ENCODE assay signal across 8 mouse cellular contexts in the genomic region with DNA sequence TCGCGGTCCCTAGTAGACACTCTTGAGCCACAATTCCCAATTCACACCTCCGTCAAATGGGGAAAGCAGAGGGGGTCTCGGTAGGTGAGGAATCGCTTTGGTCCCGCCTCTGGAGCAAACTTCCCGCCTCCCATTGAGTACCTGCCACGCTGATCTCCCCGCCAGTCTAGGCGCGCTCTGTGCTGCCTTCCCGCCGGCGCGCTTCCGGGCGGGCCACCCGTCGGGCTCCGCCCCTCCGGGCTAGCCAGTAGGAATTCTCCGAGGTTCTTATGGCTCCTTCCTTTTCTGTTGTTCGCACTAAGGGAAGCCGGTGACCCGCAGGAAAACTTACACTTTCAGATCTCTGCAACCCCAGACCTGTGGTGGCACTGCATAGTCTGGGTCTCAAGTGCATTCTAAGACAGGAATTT. TPM values are rescaled to one million over a fixed set of nuclear protein-coding genes. Genes with fewer than 3 reads are reported as not detected.
A peak's percentile ranks its signal among the peaks of the same experiment; 100 is the strongest.
DNase-seq lines count a peak whose midpoint lies in the region; ATAC-seq and TF ChIP-seq lines count a peak whose summit lies in the region.

Gene Pidd1 (minus strand): TSS at position 198 of the 410 bp plus-strand sequence.

- DNase-seq in right cerebral cortex, postnatal 10 days (ENCODE audit: low spot score in 2 of 2) = peak; percentile 52 to 55
- no peak for DNase-seq in right cerebral cortex, adult 18-20 months
- peak; percentile 80 for DNase-seq in c-Kit-positive CD71-positive TER-119-positive erythroid progenitor cells, embryonic 14.5 days (ENCODE audit: low spot score)
- DNase-seq in gastrocnemius, postnatal 25 days = peak; percentile 59
- DNase-seq in kidney, adult 18-20 months = peak; percentile 79
- DNase-seq in lung, postnatal 0 days (ENCODE audit: low spot score) = peak; percentile 89
- DNase-seq in spleen, adult 2 months (ENCODE audit: low read depth in 1 of 2, low spot score in 2 of 2) = peak in 1 of 2 experiments; percentile 30
- DNase-seq in frontal cortex, postnatal 14 days (ENCODE audit: low spot score in 2 of 2) = no peak

- TF ChIP-seq CTCF in lung, postnatal 0 days (IDR thresholded peaks at IDR 0.05) = no peak
- no peak for TF ChIP-seq CTCF in spleen, adult 2 months (IDR thresholded peaks at IDR 0.05; ENCODE audit: extremely low read depth, insufficient read depth, insufficient read length, insufficient replicate concordance)

- no peaks in the 10 kb centered on the region for H3K9me3 ChIP-seq in lung, postnatal 0 days (ENCODE audit: low read length)

- no peaks in the 10 kb centered on the region for H3K36me3 ChIP-seq in lung, postnatal 0 days (ENCODE audit: insufficient read depth, low read length)
- H3K36me3 ChIP-seq in spleen, adult 2 months (ENCODE audit: control insufficient read depth, insufficient read depth, low read length) = peaks cover 2% of the 10 kb centered on the region; the same call in 1 of the 2 replicates

- H3K27me3 ChIP-seq in lung, postnatal 0 days (replicated peaks; ENCODE audit: insufficient read depth, low read length) = no peaks in the 10 kb centered on the region
- H3K27me3 ChIP-seq in spleen, adult 2 months (ENCODE audit: control insufficient read depth, insufficient read depth, low read length) = no peaks in the 10 kb centered on the region

- peak; percentile 48 for ATAC-seq in lung, postnatal 0 days

- TF ChIP-seq POLR2A in spleen, adult 2 months (IDR thresholded peaks at IDR 0.05; ENCODE audit: low read depth, low read length) = peak; percentile 21; the same call in 1 of the 2 replicates

- WGBS in lung, postnatal 0 days = under 1% methylated on average over 25 of the region's 25 CpGs
- WGBS in spleen, adult 2 months = under 1% methylated on average over 25 of the region's 25 CpGs

- TF ChIP-seq EP300 in lung, postnatal 0 days (IDR thresholded peaks at IDR 0.05) = no peak

- H3K4me2 ChIP-seq in lung, postnatal 0 days (replicated peaks; ENCODE audit: low read depth, low read length) = peak within 1 kb of the TSS; percentile 71

- no peak within 1 kb of the TSS; the same call in 1 of the 2 replicates for H3K9ac ChIP-seq in lung, postnatal 0 days (replicated peaks; ENCODE audit: low read depth)

- H3K4me3 ChIP-seq in lung, postnatal 0 days (ENCODE audit: low read depth, low read length) = peak within 1 kb of the TSS; percentile 34
- H3K4me3 ChIP-seq in spleen, adult 2 months (ENCODE audit: extremely low read depth, insufficient read depth, insufficient read length) = peak within 1 kb of the TSS; percentile 71

- H3K4me1 ChIP-seq in lung, postnatal 0 days (ENCODE audit: insufficient read depth, low read depth, low read length) = peaks cover 12% of the 10 kb centered on the region
- H3K4me1 ChIP-seq in spleen, adult 2 months (ENCODE audit: control insufficient read depth, insufficient read depth, insufficient read length) = peaks cover 12% of the 10 kb centered on the region; the same call in 1 of the 2 replicates

- H3K27ac ChIP-seq in lung, postnatal 0 days (ENCODE audit: low read length) = peak within 1 kb of the TSS; percentile 4; the same call in 1 of the 2 replicates
- H3K27ac ChIP-seq in spleen, adult 2 months (ENCODE audit: insufficient read depth, low read length) = no peak within 1 kb of the TSS

RNA-seq across cellular contexts. Expression of gene Pidd1, which starts in this region (rescaled TPM):
- under 1 TPM; 0.18 to 0.75 TPM for total RNA-seq in gastrocnemius, postnatal 25 days (2021)
- 1.7 and 1.8 TPM in 2 replicates for polyA plus RNA-seq in lung, postnatal 0 days (2015; fragmentation: Nextera tagmentation; extraction: Ambion mirVana)
- 20.4 and 31.0 TPM in 2 replicates for polyA plus RNA-seq in spleen, adult 2 months (2012; rRNA removed)

Comparison
In these comparisons a context has a peak if more than half of its experiments do, and no peak if none do; other contexts are left out.
1. DNase-seq: peak in right cerebral cortex, postnatal 10 days (2 of 2), c-Kit-positive CD71-positive TER-119-positive erythroid progenitor cells, embryonic 14.5 days (single experiment), kidney, adult 18-20 months (single experiment) and lung, postnatal 0 days (single experiment); none in right cerebral cortex, adult 18-20 months (single experiment) and frontal cortex, postnatal 14 days (0 of 2).
2. Peak in DNase-seq in gastrocnemius, postnatal 25 days; RNA of the gene not detected or under 1 TPM.